Mouse (Mus musculus) T-cell, adult 2 months (primary cell): ENCODE measurements around the gene Pdlim1.

Experiments
- DNase-seq: peaks from one replicate; pipeline ENCODE4 v3.0.0; 2022; ENCODE audit warnings: low spot score

Gene Pdlim1

DNA sequence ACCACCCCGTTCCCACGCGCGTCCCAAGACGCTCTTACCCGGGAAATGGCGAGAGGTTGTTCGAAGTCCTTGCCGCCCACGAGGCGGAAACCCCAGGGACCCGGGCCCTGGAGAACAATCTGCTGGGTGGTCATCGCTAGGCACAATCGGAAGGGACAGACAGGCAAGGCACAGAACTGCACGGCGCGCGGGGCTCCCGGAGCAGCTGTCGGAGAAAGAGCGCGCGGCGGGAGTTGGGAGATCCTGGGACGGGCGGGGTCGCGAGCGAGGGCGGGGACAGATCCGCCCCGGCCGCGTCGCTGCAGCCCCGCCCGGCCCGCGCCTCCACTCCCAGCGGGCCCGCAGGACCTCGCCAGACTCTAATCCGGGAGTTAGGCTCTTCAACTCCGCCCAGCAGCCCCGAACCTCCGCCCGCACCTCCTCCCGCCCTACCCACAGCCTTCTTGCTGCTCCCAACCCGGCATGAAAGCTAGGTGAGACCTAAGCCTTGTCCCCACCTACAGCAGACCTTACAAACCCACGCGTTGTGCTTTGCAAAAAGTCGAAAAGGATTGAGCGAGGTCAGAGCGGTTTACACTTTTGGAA is at the start of gene Pdlim1:
Gene Pdlim1 (minus strand): TSS at position 535 of the 585 bp plus-strand sequence.
- DNase-seq = peak; percentile 69

DNA sequence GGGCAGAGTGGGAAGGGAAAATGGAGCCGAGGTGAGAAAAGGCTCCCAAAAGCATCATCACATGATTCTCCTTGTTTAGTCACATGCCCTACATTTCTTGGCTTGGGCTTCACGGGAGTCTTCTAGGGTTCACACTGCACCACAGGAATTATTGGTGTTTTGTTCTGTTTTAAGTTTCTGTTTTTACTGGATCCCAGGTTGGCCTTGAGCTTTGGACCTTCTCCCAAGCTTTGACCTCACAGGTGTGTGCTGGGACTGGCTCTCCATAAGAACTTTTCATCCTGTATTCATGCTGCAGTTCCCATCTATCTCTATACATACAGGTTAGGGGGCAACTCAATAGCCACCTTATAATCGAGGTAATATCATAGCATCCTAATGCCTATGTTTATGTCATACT is 47.6 kb upstream of the Pdlim1 start:
- DNase-seq = no peak

DNA sequence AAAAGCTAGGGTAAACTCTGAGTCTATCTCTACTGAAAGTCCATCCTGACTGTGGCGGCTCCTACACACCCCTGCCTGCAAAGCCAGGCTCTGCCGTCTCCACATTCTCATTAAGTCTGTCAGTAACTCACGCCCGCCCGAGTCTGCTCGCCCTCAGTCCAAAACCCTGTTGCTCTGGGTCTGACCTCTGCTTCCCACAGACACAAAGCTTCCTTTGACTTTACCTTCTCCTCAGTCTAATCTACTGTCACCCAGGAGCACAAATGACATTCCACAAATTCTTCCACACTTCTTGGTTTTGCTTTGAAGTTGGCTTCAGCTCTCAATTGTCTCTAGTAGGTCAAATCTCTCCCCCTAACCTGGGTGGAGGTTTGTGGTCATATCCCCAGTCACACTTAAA is 46.9 kb upstream of the Pdlim1 start:
- DNase-seq = no peak

DNA sequence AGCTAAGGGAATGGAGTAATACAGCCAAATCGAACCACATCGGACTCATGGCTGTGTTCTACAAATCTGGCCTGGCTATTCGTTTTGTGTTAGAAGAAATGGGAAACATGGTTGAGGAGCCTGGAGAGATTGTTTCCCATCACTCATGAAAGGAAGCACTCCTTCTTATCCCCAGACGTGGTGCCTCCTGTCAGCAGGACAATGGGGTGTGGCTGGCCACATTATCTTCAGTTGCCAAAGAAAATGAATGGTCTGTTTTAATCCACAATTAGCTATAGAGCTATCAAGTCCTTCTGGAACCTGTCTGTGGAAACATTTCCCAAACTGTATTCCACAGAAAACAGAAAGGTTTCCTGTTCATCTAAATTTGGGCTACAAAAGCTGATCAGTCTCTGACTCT is 45.4 kb upstream of the Pdlim1 start:
- no peak for DNase-seq

DNA sequence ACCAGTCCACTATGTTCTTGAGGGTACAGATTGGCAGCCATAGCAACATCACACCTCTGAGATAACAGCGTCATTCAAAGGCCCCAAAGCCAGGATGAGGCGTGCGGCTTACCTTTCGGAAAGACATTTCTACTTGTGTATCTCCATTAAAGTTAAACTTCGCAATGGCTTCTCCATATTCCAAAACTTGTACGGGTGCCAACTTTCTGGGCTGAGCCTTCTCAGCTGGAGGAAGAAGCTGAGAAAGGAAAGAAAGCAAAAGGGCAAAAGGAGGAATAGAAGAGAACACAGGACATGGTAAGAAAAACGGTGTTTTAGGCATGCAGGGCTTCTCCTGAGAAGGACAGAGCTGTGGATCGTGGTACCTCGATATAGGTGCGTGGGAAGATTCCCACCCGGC is 42.6 kb upstream of the Pdlim1 start:
- no peak for DNase-seq

DNA sequence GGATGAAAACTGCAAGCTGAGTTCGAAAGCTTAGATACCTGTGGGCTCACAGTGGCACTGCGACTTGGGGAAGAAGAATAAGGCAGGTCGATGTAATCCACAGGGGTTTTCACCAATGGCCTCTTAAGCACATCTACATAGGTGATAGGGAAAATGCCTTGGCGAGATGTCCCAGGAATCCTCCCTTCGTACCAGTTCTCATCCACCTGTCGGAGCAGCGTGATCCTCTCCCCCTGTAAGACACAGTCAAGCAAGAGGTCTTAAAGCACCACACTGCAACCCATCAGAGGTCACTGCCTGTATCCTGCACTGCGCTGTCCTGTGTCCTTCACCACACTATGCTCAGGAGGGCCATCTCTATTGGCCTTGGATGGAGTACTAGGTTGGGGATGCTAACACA is 40.0 kb upstream of the Pdlim1 start:
- DNase-seq = no peak

GRCm38 (mm10) chr19:40310410-40311130 is 38.9 kb upstream of the Pdlim1 start:
- no peak for DNase-seq

- no peak for DNase-seq
These were observed 38.3 kb upstream of the Pdlim1 start for GRCm38 (mm10) chr19:40309911-40310310.

GRCm38 (mm10) chr19:40307550-40307949 is 35.9 kb upstream of the Pdlim1 start:
- no peak for DNase-seq

GRCm38 (mm10) chr19:40306631-40307030 is 35.0 kb upstream of the Pdlim1 start:
- no peak for DNase-seq

DNA sequence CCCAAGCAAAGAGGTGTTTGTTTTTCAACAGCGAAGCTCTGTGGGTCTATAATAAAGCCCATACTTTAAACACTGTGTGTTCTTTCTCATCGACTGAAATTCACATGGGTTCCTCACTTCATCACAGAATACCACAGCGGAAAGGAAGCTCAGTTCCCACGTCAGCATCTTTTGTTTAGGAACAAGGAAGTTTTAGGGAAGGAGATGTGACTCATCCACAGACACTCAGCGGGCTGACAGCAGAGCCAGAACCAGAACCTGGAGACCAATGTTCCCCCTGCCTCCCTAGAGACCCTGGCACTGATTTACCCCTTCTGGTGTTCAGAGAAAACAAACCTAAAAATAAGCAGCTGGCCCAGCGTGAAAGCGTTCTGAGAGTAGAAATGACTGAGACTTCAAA is 33.8 kb upstream of the Pdlim1 start:
- no peak for DNase-seq

- DNase-seq = no peak
These were observed 31.3 kb upstream of the Pdlim1 start for GRCm38 (mm10) chr19:40302916-40303315.

GRCm38 (mm10) chr19:40302477-40302876 is 30.8 kb upstream of the Pdlim1 start:
- DNase-seq = no peak

GRCm38 (mm10) chr19:40299983-40300759 is 28.5 kb upstream of the Pdlim1 start:
- peak; percentile 32 for DNase-seq

- DNase-seq = no peak
These were observed 27.5 kb upstream of the Pdlim1 start for GRCm38 (mm10) chr19:40299182-40299581.

DNA sequence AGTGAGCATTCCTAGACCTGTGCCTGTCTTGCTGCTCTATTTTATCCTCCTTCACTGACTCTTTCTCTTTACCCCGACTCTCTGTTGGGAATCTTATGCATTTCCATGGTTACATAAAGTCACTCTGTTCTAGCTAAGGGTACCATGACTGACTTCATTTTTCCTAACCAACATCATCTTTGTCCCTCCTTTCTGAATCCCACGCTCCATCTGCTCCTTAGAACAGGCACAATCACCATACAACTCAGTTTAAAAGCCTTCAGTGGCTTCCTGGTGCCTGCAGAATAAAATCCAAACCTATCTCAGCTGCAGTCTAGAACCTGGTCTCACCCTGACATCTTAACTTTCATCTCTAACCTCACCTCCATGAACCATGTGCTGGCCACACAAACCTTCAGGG is 26.9 kb upstream of the Pdlim1 start:
- DNase-seq = no peak

DNA sequence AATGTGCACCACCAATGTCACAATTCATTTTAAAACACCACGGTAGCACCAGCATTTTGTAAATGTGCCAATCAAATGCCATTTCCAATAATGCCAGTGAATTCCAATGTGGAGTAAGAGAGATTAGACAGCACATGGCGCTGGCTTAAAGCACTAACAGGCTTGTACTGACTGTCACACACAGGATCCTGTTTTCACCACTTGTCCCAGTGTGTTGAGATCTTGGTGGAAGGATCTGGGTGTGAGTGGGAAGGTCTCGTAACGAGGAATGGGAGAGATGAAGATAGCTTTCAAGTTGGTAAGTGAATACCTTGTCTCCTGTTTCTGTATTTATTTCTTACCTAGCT is 26.1 kb upstream of the Pdlim1 start:
- no peak for DNase-seq

GRCm38 (mm10) chr19:40297078-40297797 is 25.6 kb upstream of the Pdlim1 start:
- DNase-seq = no peak

DNA sequence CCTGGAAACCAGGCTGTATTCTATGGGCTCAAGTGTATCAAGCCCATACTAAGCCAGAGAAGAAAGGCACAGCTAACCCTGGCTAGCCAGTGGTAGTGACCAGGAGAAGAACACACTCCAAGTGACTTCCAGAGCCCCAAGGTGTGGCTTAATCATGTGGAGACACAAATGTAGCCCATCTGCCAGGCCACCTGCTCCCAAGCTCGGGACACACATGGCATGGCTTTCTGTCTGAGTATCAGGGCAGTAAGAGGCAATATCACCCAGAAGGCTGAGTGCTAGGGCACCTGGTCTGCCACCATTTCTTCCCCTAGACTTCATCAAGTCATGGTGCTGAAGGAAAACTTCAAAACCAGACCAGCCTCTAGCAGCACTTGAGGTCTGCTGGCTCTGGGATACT is 22.6 kb upstream of the Pdlim1 start:
- no peak for DNase-seq

- no peak for DNase-seq
These were observed 22.1 kb upstream of the Pdlim1 start for GRCm38 (mm10) chr19:40293791-40294190.

DNA sequence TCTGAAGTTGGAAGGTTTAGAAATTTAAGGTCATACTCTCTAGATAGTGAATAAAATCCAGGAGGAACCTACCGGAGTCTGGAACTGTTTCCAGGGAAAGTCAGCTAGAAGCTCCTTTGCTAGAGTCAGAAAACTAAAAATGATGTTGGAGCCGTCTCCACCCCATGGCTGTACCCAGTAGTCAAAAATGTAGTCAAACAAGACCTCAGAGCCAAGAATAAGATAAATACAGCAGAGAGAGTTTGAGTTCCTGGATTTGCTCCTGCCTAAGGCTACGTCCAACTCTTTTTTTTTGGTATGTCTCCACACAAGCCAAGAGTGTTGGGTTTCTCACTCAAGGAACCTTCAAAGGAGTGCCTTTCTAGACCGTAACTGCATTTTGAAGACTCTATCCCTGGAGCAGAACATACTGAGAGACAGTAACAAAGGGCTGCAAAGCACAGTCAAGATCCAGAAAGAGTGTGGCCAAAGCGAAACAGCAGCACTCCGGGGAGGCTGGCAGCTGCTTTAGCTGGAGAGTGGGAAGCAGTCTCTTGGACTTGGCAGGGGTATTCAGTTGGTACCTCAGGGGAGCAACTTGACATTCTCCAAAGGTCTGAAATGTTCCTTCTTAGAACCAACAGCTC is 18.6 kb upstream of the Pdlim1 start:
- no peak for DNase-seq

DNA sequence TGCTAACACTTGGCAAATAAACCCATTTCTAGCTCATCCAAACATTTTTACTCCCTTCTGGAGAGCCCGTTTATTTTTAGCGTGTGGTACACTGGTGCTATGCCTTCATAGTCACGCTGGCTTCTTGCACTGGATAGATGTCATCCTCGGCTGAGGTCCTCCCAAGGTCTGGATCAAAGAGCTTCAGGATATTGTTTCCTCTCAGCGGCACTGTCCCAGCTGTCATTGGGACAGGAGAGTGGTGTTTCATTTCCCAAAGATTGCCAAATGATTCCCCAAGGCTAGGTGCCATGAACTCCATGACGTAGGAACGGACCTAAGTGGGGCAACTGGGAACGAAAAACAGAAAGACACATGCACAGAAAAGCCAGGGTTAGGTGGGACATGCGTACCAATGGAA is 16.8 kb upstream of the Pdlim1 start:
- no peak for DNase-seq
